Mouse (Mus musculus) kidney, embryonic 15.5 days (tissue): ENCODE data around the gene Etnk1. TPM values are rescaled to one million over a fixed set of nuclear protein-coding genes. Genes with fewer than 3 reads are reported as not detected.

Source experiments
- ATAC-seq: fragments of 200-750 bp; cut with Nextera tagmentation; replicated peaks from 2 replicates; pipeline ENCODE4 v1.8.0; 2017; ENCODE audit warnings: moderate TSS enrichment; ENCODE audit not compliant: low FRiP score
- H3K27ac ChIP-seq: fragments of 300-500 bp; sonication (generic); 2 replicates; pipeline ENCODE4 v1.5.1; 2015; ENCODE audit warnings: mild to moderate bottlenecking, inconsistent platforms
- H3K27me3 ChIP-seq: fragments of 300-500 bp; sonication (generic); 2 replicates; pipeline ENCODE4 v1.6.1; 2015; ENCODE audit warnings: inconsistent platforms
- H3K36me3 ChIP-seq: fragments of 300-500 bp; sonication (generic); 2 replicates; pipeline ENCODE4 v1.6.1; 2015; ENCODE audit warnings: inconsistent platforms
- H3K4me1 ChIP-seq: fragments of 300-500 bp; sonication (generic); 2 replicates; pipeline ENCODE4 v1.6.1; 2015; ENCODE audit warnings: inconsistent platforms
- H3K4me2 ChIP-seq: fragments of 300-500 bp; sonication (generic); 2 replicates; pipeline ENCODE4 v1.6.1; 2015; ENCODE audit warnings: moderate library complexity, mild to moderate bottlenecking, inconsistent platforms
- H3K4me3 ChIP-seq: fragments of 300-500 bp; sonication (generic); replicated peaks from 2 replicates; pipeline ENCODE4 v1.5.1; 2015; ENCODE audit warnings: mild to moderate bottlenecking, inconsistent platforms
- H3K9ac ChIP-seq: fragments of 300-500 bp; sonication (generic); 2 replicates; pipeline ENCODE4 v1.6.1; 2015; ENCODE audit warnings: mild to moderate bottlenecking, inconsistent platforms
- H3K9me3 ChIP-seq: fragments of 300-500 bp; sonication (generic); replicated peaks from 2 replicates; pipeline ENCODE4 v1.6.1; 2016; ENCODE audit warnings: inconsistent platforms
- WGBS: fragments of 180-500 bp; shearing (Covaris S2); methylation state at CpG from one replicate; pipeline ENCODE4 v1.1.7; 2015; ENCODE audit warnings: mixed read lengths; 5-methylcytosine and 5-hydroxymethylcytosine counted together
- polyA plus RNA-seq: library from polyadenylated mRNA; unstranded; fragments of >200 nt; fragmentation: Nextera tagmentation; extraction: Ambion mirVana; gene quantifications from 2 replicates; pipeline ENCODE4 v1.2.1, GENCODE M21; 2015

Gene Etnk1
- 26.4 and 28.2 TPM in 2 replicates for polyA plus RNA-seq

- Histone ChIP-seq H3K36me3 (peaks cover 23% of the 10 kb centered on the region), H3K27me3 (no peaks in the 10 kb centered on the region; the same call in 1 of the 2 replicates), H3K4me1 (peaks cover 51% of the 10 kb centered on the region), H3K9ac (peak within 1 kb of the TSS; percentile 82), H3K9me3 (no peaks in the 10 kb centered on the region), H3K4me2 (peak within 1 kb of the TSS; percentile 82), H3K27ac (peak within 1 kb of the TSS; percentile 94), H3K4me3 (peak within 1 kb of the TSS; percentile 83)
- under 1% methylated on average over 78 of the region's 81 CpGs for WGBS
- peak; percentile 96 for ATAC-seq
Measured at GRCm38 (mm10) chr6:143166452-143167357, at the start of gene Etnk1. Gene Etnk1, plus strand, starts transcription at chr6:143167221.

DNA sequence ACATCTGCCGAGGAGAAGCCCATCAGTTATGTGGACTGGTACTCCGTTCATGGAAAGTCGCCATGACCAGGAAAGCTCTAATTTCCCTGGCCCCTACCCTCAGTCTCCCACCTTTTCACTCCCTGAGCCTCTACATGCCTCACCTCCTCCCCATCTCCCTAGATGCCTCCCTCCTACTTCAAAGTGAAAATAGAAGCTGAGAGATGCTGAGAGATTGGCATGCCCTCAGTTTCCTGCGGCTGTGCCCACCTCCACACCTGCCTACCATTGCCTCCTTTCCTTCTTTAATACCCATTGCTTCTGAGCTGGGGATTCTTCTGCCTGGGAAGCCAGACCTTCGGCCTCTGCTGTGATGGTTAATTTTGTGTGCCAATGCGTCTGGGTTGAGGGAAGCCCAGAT is 47.7 kb upstream of the Etnk1 start:
- Histone ChIP-seq H3K36me3 (no peaks in the 10 kb centered on the region), H3K4me2 (no peak overlapping the region), H3K27ac (no peak overlapping the region), H3K9ac (no peak overlapping the region), H3K4me1 (peaks cover 9% of the 10 kb centered on the region), H3K27me3 (no peaks in the 10 kb centered on the region), H3K9me3 (peaks cover 4% of the 10 kb centered on the region; the same call in 1 of the 2 replicates), H3K4me3 (no peak overlapping the region)
- WGBS: 90% methylated on average over 6 of the region's 6 CpGs
- no peak for ATAC-seq

DNA sequence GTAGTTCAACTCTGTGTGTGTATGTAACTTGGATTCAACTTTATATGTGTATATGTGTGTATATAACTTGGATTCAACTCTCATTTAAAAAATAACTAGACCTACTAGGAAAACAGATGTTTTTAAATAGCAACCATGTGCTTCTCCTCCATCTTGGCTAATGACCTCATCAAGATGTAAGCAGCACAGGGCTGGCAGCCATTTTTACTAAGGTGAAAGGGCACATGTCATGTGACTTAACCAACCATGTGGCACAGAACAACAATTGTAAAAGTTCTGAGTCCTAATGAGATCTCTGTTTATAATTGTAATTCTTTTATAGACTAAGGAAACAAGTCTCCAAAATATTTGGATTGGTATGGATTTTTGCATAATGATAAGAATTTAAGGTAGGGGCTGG is 41.3 kb upstream of the Etnk1 start:
- H3K27me3 ChIP-seq: no peaks in the 10 kb centered on the region
- H3K4me1 ChIP-seq: no peaks in the 10 kb centered on the region
- no peak overlapping the region for H3K9ac ChIP-seq
- H3K36me3 ChIP-seq: no peaks in the 10 kb centered on the region
- H3K4me3 ChIP-seq: no peak overlapping the region
- H3K27ac ChIP-seq: no peak overlapping the region
- no peak overlapping the region for H3K4me2 ChIP-seq
- peaks cover 5% of the 10 kb centered on the region for H3K9me3 ChIP-seq
- no peak for ATAC-seq

DNA sequence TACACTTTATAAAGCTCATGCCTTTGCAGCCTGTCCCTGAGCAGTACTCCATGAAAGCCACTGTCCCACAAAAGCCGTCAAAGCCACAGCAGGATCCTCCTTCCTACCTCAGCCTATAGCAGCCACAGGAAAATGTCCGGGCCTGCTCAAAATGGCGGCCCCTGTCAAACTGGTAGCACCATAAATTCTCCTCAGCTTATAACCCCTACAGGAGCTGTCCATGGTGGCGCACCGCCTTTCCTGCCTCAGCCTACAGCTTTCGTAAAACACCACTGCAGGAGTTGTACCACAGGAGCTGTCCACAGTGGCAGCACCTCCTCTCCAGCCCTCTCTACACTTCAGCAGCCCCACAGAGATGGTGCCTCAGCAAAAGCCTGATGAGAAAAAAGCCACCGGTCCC is 37.6 kb upstream of the Etnk1 start:
- Histone ChIP-seq H3K4me1 (0 out of 2 replicates have a peak, but pooled peaks cover 2% of the 10 kb centered on the region), H3K4me3 (no peak overlapping the region), H3K27me3 (no peaks in the 10 kb centered on the region), H3K27ac (no peak overlapping the region), H3K36me3 (no peaks in the 10 kb centered on the region), H3K4me2 (no peak overlapping the region), H3K9ac (no peak overlapping the region), H3K9me3 (peaks cover 5% of the 10 kb centered on the region)
- 92% methylated on average over 7 of the region's 7 CpGs for WGBS
- no peak for ATAC-seq

- no peak for ATAC-seq
- 71% methylated on average over 3 of the region's 3 CpGs for WGBS
- H3K36me3 ChIP-seq: no peaks in the 10 kb centered on the region
- H3K9ac ChIP-seq: no peak overlapping the region
- H3K27ac ChIP-seq: no peak overlapping the region
- 0 out of 2 replicates have a peak, but pooled peaks cover 2% of the 10 kb centered on the region for H3K4me1 ChIP-seq
- H3K4me3 ChIP-seq: no peak overlapping the region
- no peak overlapping the region for H3K4me2 ChIP-seq
- no peaks in the 10 kb centered on the region for H3K27me3 ChIP-seq
- H3K9me3 ChIP-seq: peaks cover 5% of the 10 kb centered on the region
Measured at GRCm38 (mm10) chr6:143129952-143130351, 37.1 kb upstream of the Etnk1 start.

DNA sequence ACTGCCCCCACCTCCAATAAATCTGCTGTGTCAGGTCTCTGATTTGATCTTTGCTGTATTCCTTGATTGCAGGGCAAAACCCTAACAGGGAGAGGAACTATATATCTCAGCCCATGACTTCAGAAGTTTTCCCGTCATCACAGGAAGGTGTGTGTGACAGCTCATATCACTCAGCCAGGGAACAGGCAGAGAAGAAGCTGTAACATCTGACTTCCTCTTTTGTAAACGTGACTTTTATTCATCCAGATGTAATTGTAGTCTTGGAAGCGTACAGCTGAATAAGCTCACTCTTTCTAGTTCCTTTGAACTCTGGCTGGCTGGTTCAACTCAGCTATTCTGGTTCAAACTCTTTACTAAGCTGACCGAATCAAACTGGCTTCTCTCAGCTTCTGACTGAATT is 36.6 kb upstream of the Etnk1 start:
- Histone ChIP-seq H3K27ac (no peak overlapping the region), H3K4me3 (no peak overlapping the region), H3K4me1 (0 out of 2 replicates have a peak, but pooled peaks cover 2% of the 10 kb centered on the region), H3K36me3 (no peaks in the 10 kb centered on the region), H3K27me3 (no peaks in the 10 kb centered on the region), H3K9me3 (peaks cover 5% of the 10 kb centered on the region), H3K9ac (no peak overlapping the region), H3K4me2 (no peak overlapping the region)
- 78% methylated on average over 4 of the region's 4 CpGs for WGBS
- no peak for ATAC-seq

DNA sequence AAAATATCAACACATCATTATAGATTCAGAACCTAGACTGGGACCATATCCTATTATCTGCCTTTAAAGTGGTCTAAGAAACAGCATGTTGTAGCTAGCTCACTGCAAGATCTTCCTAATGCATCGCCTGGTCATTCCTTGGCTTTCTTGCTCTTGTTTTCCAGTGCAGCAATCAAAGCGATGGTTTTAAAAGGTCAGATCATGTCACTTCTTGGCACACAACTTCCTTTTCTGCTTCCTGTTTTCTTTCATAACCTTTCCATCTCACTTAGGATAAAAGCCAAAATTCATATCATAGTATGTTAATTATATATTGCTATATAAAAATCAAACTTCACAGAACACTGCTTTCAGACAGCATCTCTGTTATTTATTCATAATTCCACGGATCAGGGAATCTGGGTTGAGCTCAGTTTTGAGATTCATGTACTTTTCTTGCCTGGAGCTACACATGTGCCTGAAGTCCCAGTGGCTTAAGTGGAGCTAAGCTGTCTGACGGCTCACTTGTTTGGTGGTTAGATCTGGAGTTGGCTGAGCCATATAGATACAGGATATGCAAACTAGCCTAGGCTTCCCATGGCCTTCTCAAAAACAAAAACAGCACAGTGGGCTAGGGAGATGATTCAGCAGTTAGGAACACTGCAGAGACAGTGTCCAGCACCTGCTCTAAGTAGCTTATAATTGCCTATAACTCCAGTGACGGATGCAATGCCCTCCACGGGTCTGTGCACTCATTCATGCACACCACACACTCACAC is 34.9 kb upstream of the Etnk1 start:
- Histone ChIP-seq H3K9me3 (peaks cover 5% of the 10 kb centered on the region), H3K27me3 (no peaks in the 10 kb centered on the region), H3K27ac (no peak overlapping the region), H3K4me3 (no peak overlapping the region), H3K4me1 (0 out of 2 replicates have a peak, but pooled peaks cover 2% of the 10 kb centered on the region), H3K36me3 (no peaks in the 10 kb centered on the region), H3K9ac (no peak overlapping the region), H3K4me2 (no peak overlapping the region)
- no peak for ATAC-seq
- 65% methylated on average over 6 of the region's 6 CpGs for WGBS

GRCm38 (mm10) chr6:143133150-143133549 is 33.9 kb upstream of the Etnk1 start:
- no peak overlapping the region for H3K27ac ChIP-seq
- peaks cover 5% of the 10 kb centered on the region for H3K9me3 ChIP-seq
- H3K36me3 ChIP-seq: no peaks in the 10 kb centered on the region
- H3K9ac ChIP-seq: no peak overlapping the region
- H3K4me2 ChIP-seq: no peak overlapping the region
- 94% methylated on average over 2 of the region's 2 CpGs for WGBS
- H3K4me3 ChIP-seq: no peak overlapping the region
- no peak for ATAC-seq
- H3K27me3 ChIP-seq: no peaks in the 10 kb centered on the region
- 0 out of 2 replicates have a peak, but pooled peaks cover 2% of the 10 kb centered on the region for H3K4me1 ChIP-seq

GRCm38 (mm10) chr6:143135097-143135496 is 31.9 kb upstream of the Etnk1 start:
- WGBS: 83% methylated on average over 13 of the region's 13 CpGs
- Histone ChIP-seq H3K36me3 (no peaks in the 10 kb centered on the region), H3K27ac (no peak overlapping the region), H3K9me3 (peaks cover 5% of the 10 kb centered on the region), H3K9ac (no peak overlapping the region), H3K27me3 (no peaks in the 10 kb centered on the region), H3K4me1 (0 out of 2 replicates have a peak, but pooled peaks cover 2% of the 10 kb centered on the region), H3K4me2 (no peak overlapping the region), H3K4me3 (no peak overlapping the region)
- ATAC-seq: no peak

GRCm38 (mm10) chr6:143136688-143137087 is 30.3 kb upstream of the Etnk1 start:
- Histone ChIP-seq H3K9ac (no peak overlapping the region), H3K4me2 (no peak overlapping the region), H3K4me3 (no peak overlapping the region), H3K36me3 (no peaks in the 10 kb centered on the region), H3K9me3 (no peaks in the 10 kb centered on the region), H3K27ac (no peak overlapping the region), H3K4me1 (no peaks in the 10 kb centered on the region), H3K27me3 (no peaks in the 10 kb centered on the region)
- WGBS: 93% methylated on average over 7 of the region's 7 CpGs
- no peak for ATAC-seq

GRCm38 (mm10) chr6:143137341-143137740 is 29.7 kb upstream of the Etnk1 start:
- no peaks in the 10 kb centered on the region for H3K9me3 ChIP-seq
- no peak overlapping the region for H3K27ac ChIP-seq
- no peak for ATAC-seq
- H3K27me3 ChIP-seq: no peaks in the 10 kb centered on the region
- no peaks in the 10 kb centered on the region for H3K36me3 ChIP-seq
- no peak overlapping the region for H3K4me3 ChIP-seq
- 61% methylated on average over 5 of the region's 5 CpGs for WGBS
- H3K9ac ChIP-seq: no peak overlapping the region
- H3K4me1 ChIP-seq: no peaks in the 10 kb centered on the region
- H3K4me2 ChIP-seq: no peak overlapping the region

- Histone ChIP-seq H3K9ac (no peak overlapping the region), H3K9me3 (no peaks in the 10 kb centered on the region), H3K4me1 (peaks cover 8% of the 10 kb centered on the region), H3K36me3 (no peaks in the 10 kb centered on the region), H3K4me2 (no peak overlapping the region), H3K27ac (no peak overlapping the region), H3K27me3 (no peaks in the 10 kb centered on the region), H3K4me3 (no peak overlapping the region)
- ATAC-seq: no peak
- WGBS: 84% methylated on average over 2 of the region's 2 CpGs
Measured at GRCm38 (mm10) chr6:143139417-143139816, 27.6 kb upstream of the Etnk1 start.
